Mouse (Mus musculus) spleen, adult 12 weeks (tissue): ENCODE data around the gene Vmn2r103.

Experiments
- DNase-seq: peaks from one replicate; pipeline ENCODE4 v3.0.0; 2022; ENCODE audit warnings: low spot score

The Vmn2r103 gene

GRCm38 (mm10) chr17:19773063-19773462 is at the start of gene Vmn2r103:
Gene Vmn2r103, plus strand, starts transcription at chr17:19773363.
- DNase-seq = no peak

- no peak for DNase-seq
These were observed 5.8 kb downstream of the Vmn2r103 start for GRCm38 (mm10) chr17:19778994-19779393.

DNA sequence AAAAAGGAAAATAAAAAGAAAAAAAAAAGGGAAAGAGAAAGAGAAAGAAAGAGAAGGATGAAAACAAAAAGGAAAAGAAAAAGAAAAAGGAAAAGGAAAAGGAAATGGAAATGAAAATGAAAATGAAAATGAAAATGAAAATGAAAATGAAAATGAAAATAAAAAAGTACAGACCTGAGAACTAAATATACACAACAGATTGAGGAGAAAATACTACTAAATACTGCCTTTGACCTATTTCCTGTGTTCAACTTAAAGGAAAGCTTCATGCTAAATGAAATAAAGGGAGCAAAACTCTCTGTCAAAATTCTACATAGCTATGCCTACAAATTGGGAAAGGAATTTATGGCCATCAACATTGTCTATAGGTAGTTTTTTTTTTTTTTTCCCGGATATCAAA is 16.1 kb downstream of the Vmn2r103 start:
- DNase-seq = no peak
